Mouse (Mus musculus) neutrophil, adult 65 days (primary cell): ENCODE measurements around the gene Vsig8. TPM values are rescaled to one million over a fixed set of nuclear protein-coding genes. Genes with fewer than 3 reads are reported as not detected.

Experiments used
- total RNA-seq: library from RNA; stranded (reverse); gene quantifications from 2 replicates; pipeline ENCODE4 v1.2.4, GENCODE M21; 2023

The Vsig8 gene
- total RNA-seq: not detected in 2 replicates

GRCm38 (mm10) chr1:172555638-172556037 lies at the start of gene Vsig8:
TSS of gene Vsig8 (plus strand) at chr1:172555938.

GRCm38 (mm10) chr1:172520576-172521440 lies 34.9 kb upstream of the Vsig8 start, which contains the start of gene Cfap45:
TSS of gene Cfap45 (plus strand) at chr1:172520801.

GRCm38 (mm10) chr1:172590385-172590784 lies 34.6 kb downstream of the Vsig8 start, which contains the start of gene Slamf8:
TSS of gene Slamf8 (minus strand) at chr1:172590568.

GRCm38 (mm10) chr1:172602326-172602725 lies 46.6 kb downstream of the Vsig8 start, which contains the start of gene Fcrl6:
TSS of gene Fcrl6 (minus strand) at chr1:172602551.

Other genes starting within 250 kb of the Vsig8 start
- gene Kcnj9, start 226.6 kb upstream of the Vsig8 start, total RNA-seq: not detected in 2 replicates
- gene Kcnj10, start 214.7 kb upstream of the Vsig8 start, total RNA-seq: 2.7 and 2.9 TPM in 2 replicates
- gene Pigm, start 179.4 kb upstream of the Vsig8 start, total RNA-seq: 15.5 and 19.6 TPM in 2 replicates
- gene Slamf9, start 80.6 kb upstream of the Vsig8 start, total RNA-seq: 0.35 and 0.41 TPM in 2 replicates
- gene Igsf9, start 74.2 kb upstream of the Vsig8 start, total RNA-seq: 0.48 TPM in 1 of 2 replicates, not detected in the other
- gene Tagln2, start 55.9 kb upstream of the Vsig8 start, total RNA-seq: 175 and 215 TPM in 2 replicates
- 0.38 and 0.86 TPM in 2 replicates for gene Cfap45, start 35.1 kb upstream of the Vsig8 start, total RNA-seq
- gene Slamf8, start 34.6 kb downstream of the Vsig8 start, total RNA-seq: 0.76 and 2.4 TPM in 2 replicates
- not detected in 2 replicates for gene Fcrl6, start 46.6 kb downstream of the Vsig8 start, total RNA-seq
- gene Dusp23, start 77.0 kb downstream of the Vsig8 start, total RNA-seq: 1.0 and 2.0 TPM in 2 replicates
- not detected in 2 replicates for gene Crp, start 142.1 kb downstream of the Vsig8 start, total RNA-seq